Mouse (Mus musculus): ENCODE measurements around the gene Gpbp1.

- no peak for TF ChIP-seq CTCF (IDR thresholded peaks at IDR 0.05; ENCODE audit: low read depth, low read length)
- no peak for TF ChIP-seq POLR2A (IDR thresholded peaks at IDR 0.05; ENCODE audit: insufficient read depth, low read length)
Measured at GRCm38 (mm10) chr13:111413156-111413555, 76.8 kb downstream of the Gpbp1 start.

Data from ES-Bruce4 (cell line).